Mouse (Mus musculus) splenic B cell, adult 2 months (primary cell): ENCODE results near the gene Riox1.
"Not testable (repeated sequence)": the region's sequence is repeated elsewhere in the genome, so short reads cannot be mapped to it uniquely, and the experiment has no call there.

Experiments used
- DNase-seq: peaks from one replicate; pipeline ENCODE4 v3.0.0-alpha.2; 2011; ENCODE audit warnings: low read depth, low spot score
- H3K27me3 ChIP-seq: 2 replicates; pipeline ENCODE4 v1.6.1; 2012; ENCODE audit warnings: mild to moderate bottlenecking, low read length, moderate library complexity, mixed read lengths; ENCODE audit not compliant: control insufficient read depth, poor library complexity, insufficient read depth, severe bottlenecking
- H3K36me3 ChIP-seq: 2 replicates; pipeline ENCODE4 v1.6.1; 2012; ENCODE audit warnings: mild to moderate bottlenecking, low read length, moderate library complexity, mixed read lengths; ENCODE audit not compliant: control insufficient read depth, poor library complexity, insufficient read depth, severe bottlenecking

The Riox1 gene

GRCm38 (mm10) chr12:83981615-83982014 is 31.2 kb downstream of the Riox1 start:
- no peaks in the 10 kb centered on the region for H3K27me3 ChIP-seq
- H3K36me3 ChIP-seq, result no peaks in the 10 kb centered on the region
- DNase-seq, result no peak

GRCm38 (mm10) chr12:83984752-83985151 is 34.3 kb downstream of the Riox1 start, which contains the start of gene Heatr4:
TSS of gene Heatr4 (minus strand) at chr12:83984852.
- H3K27me3 ChIP-seq, result no peaks in the 10 kb centered on the region
- no peaks in the 10 kb centered on the region for H3K36me3 ChIP-seq
- no peak for DNase-seq

GRCm38 (mm10) chr12:83987242-83987582 is 36.8 kb downstream of the Riox1 start:
- no peak for DNase-seq
- peaks cover 4% of the 10 kb centered on the region; the same call in 1 of the 2 replicates for H3K36me3 ChIP-seq
- H3K27me3 ChIP-seq, result no peaks in the 10 kb centered on the region

DNA sequence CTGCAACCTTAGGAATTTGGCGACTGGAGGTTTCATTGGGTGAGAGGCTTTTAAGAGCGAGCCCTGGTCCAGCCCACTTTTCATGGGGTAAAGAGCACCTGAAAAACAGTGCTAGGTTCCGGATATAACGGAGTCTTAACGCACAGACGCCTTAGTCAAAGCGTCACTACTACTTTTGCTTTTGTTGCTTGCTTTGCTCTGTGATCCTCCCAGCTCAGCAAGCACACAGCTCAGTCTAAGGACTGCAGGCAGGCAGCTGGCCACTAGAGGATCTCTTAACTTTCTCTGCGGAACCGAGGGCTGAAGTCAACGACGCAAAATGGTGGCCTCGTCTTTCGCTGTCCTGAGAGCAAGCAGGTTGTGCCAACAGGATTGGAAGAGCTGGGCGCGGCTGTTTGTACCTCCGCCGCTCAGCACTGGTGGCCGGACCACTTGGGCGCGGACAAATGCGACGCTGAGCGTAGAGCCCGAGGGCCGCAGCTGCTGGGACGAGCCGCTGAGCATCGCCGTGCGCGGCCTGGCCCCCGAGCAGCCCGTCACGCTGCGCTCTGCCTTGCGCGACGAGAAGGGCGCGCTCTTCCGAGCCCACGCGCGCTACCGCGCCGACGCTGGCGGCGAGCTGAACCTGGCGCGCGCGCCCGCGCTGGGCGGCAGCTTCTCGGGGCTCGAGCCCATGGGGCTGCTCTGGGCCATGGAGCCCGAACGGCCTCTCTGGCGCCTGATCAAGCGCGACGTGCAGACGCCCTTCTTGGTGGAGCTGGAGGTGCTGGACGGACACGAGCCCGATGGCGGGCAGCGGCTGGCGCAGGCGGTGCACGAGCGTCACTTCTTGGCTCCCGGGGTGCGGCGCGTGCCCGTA is 37.4 kb downstream of the Riox1 start, which contains the start of gene Acot2:
Gene Acot2, plus strand, starts transcription at position 279 of the 859 bp plus-strand sequence.
- peak; percentile 91 for DNase-seq
- Histone ChIP-seq H3K36me3 (peaks cover 4% of the 10 kb centered on the region; the same call in 1 of the 2 replicates), H3K27me3 (no peaks in the 10 kb centered on the region)

DNA sequence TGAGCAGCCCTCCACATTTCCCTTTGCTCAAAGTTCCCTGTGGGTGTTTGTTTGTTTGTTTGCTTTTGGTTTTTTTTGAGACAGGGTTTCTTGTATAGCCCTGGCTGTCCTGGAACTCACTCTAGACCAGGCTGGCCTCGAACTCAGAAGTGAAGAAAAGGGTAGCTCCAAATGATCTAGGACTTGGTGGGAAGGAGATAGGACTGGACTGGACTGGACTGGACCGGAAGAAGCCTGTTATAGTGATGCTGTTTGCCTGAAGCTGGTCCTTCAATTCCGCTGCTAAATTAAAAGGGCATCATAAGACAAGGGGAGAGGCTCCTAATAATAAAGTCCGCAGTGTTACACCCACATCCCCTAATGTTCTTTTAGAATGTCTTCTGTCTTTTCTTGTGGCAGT is 38.1 kb downstream of the Riox1 start:
- DNase-seq, result no peak
- Histone ChIP-seq H3K27me3 (no peaks in the 10 kb centered on the region), H3K36me3 (peaks cover 4% of the 10 kb centered on the region; the same call in 1 of the 2 replicates)

DNA sequence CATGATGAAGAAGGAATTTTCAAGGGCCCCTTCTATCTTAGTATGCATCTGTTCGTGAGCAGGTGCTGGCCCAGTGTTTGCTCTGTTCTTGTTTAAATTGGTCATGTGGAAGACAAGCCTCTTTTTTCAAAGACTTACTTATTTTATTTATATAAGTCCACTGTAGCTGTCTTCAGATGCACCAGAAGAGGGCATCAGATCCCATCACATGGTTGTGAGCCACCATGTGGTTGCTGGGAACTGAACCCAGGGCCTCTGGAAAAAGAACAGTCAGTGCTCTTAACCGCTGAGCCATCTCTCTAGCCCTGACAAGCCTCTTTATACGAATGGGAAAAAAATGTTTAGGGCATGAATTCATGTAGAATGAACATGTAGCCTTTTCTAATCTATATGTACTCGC is 39.0 kb downstream of the Riox1 start:
- Histone ChIP-seq H3K36me3 (peaks cover 7% of the 10 kb centered on the region; the same call in 1 of the 2 replicates), H3K27me3 (no peaks in the 10 kb centered on the region)
- DNase-seq, result no peak

- no peaks in the 10 kb centered on the region for H3K27me3 ChIP-seq
- H3K36me3 ChIP-seq, result 0 out of 2 replicates have a peak, but pooled peaks cover 4% of the 10 kb centered on the region
- DNase-seq, result peak; percentile 54
These were observed 46.8 kb downstream of the Riox1 start for GRCm38 (mm10) chr12:83997221-83997620.

DNA sequence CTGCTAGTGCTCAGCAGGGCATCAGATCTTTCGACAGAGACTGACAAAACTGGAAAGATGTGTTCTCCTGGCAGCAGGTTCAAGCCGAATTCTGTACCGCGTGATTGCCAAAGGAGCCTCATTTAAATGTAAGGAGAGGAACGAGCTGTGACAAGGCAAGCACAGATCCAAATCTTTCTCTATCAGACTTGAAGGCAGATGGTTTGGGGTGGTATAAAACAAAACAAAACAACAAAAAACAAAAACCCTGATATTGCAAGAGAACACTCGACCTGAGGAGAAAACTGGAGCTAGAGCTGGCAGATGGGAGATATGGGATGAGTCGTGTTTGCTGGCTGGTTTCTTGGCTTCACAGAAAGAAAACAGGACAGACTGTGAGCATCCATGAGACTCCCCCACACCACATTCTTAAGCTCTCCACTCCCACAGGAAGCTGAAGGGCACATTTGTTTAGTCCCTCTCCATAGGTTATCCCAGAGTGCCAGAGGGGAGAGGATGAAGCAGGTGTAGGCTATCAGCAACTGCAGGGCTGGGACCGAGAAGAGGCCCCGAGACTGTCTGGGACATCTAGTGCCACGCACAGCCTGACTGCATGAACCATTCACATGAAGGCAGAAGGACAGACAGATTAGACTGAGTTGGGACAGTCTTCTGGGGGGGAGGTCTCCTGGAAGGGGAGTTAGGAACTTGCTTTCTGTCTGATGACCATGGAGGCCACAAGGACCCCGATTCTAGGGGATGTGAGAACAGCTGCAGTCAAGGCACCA is 48.1 kb downstream of the Riox1 start:
- no peak for DNase-seq
- 0 out of 2 replicates have a peak, but pooled peaks cover 4% of the 10 kb centered on the region for H3K36me3 ChIP-seq

GRCm38 (mm10) chr12:83999237-83999636 is 48.8 kb downstream of the Riox1 start:
- not testable (repeated sequence) for H3K36me3 ChIP-seq, H3K27me3 ChIP-seq

More for the DNA sequence above, 48.1 kb downstream of the Riox1 start:
- no peaks in the 10 kb centered on the region for H3K27me3 ChIP-seq

DNA sequence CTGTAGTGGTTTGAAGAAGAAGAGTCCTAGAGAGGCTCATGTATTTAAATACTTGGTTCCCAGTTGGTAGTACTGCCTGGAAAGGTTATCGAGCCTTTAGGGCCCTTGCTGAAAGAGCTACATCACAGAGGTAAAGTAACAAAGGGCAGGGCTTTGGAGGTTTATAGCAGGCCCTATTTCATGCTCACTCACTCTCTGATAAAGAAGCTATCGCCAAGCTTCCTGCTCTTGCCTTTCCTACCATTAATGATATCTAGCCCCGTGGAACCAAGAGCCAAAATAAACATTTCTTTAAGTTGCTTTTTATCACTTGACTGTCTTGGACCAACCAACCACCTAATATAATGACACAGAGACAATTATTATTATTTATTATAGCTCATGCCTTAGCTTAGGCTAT is 50.0 kb downstream of the Riox1 start:
- no peaks in the 10 kb centered on the region for H3K36me3 ChIP-seq
- no peak for DNase-seq
- no peaks in the 10 kb centered on the region for H3K27me3 ChIP-seq

More at GRCm38 (mm10) chr12:83999237-83999636, 48.8 kb downstream of the Riox1 start:
- not testable (repeated sequence) for DNase-seq
